Comparison of ENCODE assay signal across 24 mouse cellular contexts in genomic region chr4:63958601-63959000, GRCm38 (mm10).
DNase-seq lines count a peak whose midpoint lies in the region; ATAC-seq and TF ChIP-seq lines count a peak whose summit lies in the region.
"Had no signal": no experiment of that assay in that cellular context is flagged by ENCODE, and none has a peak within 500 bp of the region (broad histone marks: within the 10 kb centered on the region; RNA-seq: fewer than 3 reads in every experiment).

No protein-coding gene starts in this region.

- no peak for TF ChIP-seq CTCF in lung, embryonic 14.5 days (IDR thresholded peaks at IDR 0.05; ENCODE audit: low read depth)
- TF ChIP-seq CTCF in Patski (IDR thresholded peaks at IDR 0.05), result no peak

- POLR2A ChIA-PET in Patski (lab: Charles Lee), result no interaction called here

- CTCF ChIA-PET in Patski (lab: Charles Lee), result interaction anchor here (1.2 to 1.5 kb wide), 3 partner anchors 14 to 28 kb away, joined by 3 to 4 read pairs (median 3); no protein-coding TSS in a partner anchor

- ATAC-seq in lung, embryonic 14.5 days (ENCODE audit: insufficient read depth), result no peak
- ATAC-seq in Patski, result peak; percentile 87
- ATAC-seq in stomach, embryonic 15.5 days (ENCODE audit: insufficient read depth, low FRiP score, low read depth), result no peak
- ATAC-seq: forebrain, embryonic 15.5 days; lung, postnatal 0 days; midbrain, embryonic 15.5 days had no signal

- no peaks in the 10 kb centered on the region for H3K9me3 ChIP-seq in lung, embryonic 14.5 days (ENCODE audit: low read depth, low read length)
- H3K9me3 ChIP-seq in stomach, embryonic 15.5 days, result no peaks in the 10 kb centered on the region
- H3K9me3 ChIP-seq: forebrain, embryonic 15.5 days; heart, embryonic 10.5 days; midbrain, embryonic 15.5 days had no signal

- H3K36me3 ChIP-seq in lung, embryonic 14.5 days (ENCODE audit: insufficient read depth), result no peaks in the 10 kb centered on the region
- H3K36me3 ChIP-seq in stomach, embryonic 15.5 days, result no peaks in the 10 kb centered on the region
- H3K36me3 ChIP-seq: forebrain, embryonic 15.5 days; G1E; heart, embryonic 10.5 days; midbrain, embryonic 15.5 days had no signal

- H3K4me3 ChIP-seq in lung, embryonic 14.5 days (ENCODE audit: low read depth, low read length), result no peak overlapping the region
- H3K4me3 ChIP-seq in stomach, embryonic 15.5 days (replicated peaks), result no peak overlapping the region
- H3K4me3 ChIP-seq: forebrain, embryonic 15.5 days; heart, embryonic 10.5 days; layer of hippocampus, adult 2 months; midbrain, embryonic 15.5 days; myocyte had no signal

- H3K27me3 ChIP-seq in lung, embryonic 14.5 days (ENCODE audit: insufficient read depth, low read length), result no peaks in the 10 kb centered on the region
- no peaks in the 10 kb centered on the region for H3K27me3 ChIP-seq in Patski
- H3K27me3 ChIP-seq in stomach, embryonic 15.5 days (replicated peaks), result no peaks in the 10 kb centered on the region
- H3K27me3 ChIP-seq: forebrain, embryonic 15.5 days; midbrain, embryonic 15.5 days had no signal

- H3K9ac ChIP-seq in lung, embryonic 14.5 days, result no peak overlapping the region
- no peak overlapping the region for H3K9ac ChIP-seq in stomach, embryonic 15.5 days
- H3K9ac ChIP-seq: forebrain, embryonic 15.5 days; midbrain, embryonic 15.5 days had no signal

- in situ Hi-C loops in Patski (cut with MboI; ENCODE audit: low pct_unique_long_range_greater_than_20kb), result loop anchor here (5.0 kb wide), 1 partner anchor 539 kb away; no protein-coding TSS in a partner anchor

- H3K4me2 ChIP-seq in lung, embryonic 14.5 days, result no peak overlapping the region
- H3K4me2 ChIP-seq in stomach, embryonic 15.5 days, result no peak overlapping the region
- H3K4me2 ChIP-seq: forebrain, embryonic 15.5 days; liver, embryonic 11.5 days; midbrain, embryonic 15.5 days had no signal

- H3K4me1 ChIP-seq in lung, embryonic 14.5 days (ENCODE audit: insufficient read depth), result no peaks in the 10 kb centered on the region
- 0 out of 2 replicates have a peak, but pooled peaks cover 6% of the 10 kb centered on the region for H3K4me1 ChIP-seq in stomach, embryonic 15.5 days
- H3K4me1 ChIP-seq: forebrain, embryonic 15.5 days; heart, embryonic 10.5 days; midbrain, embryonic 15.5 days had no signal

- DNase-seq in heart, adult 11 months, result peak; percentile 23
- DNase-seq in heart, adult 8-10 months (ENCODE audit: low spot score), result no peak
- DNase-seq in lung, embryonic 14.5 days, result peak; percentile 44
- no peak for DNase-seq in lung, adult 18-20 months
- DNase-seq in Patski (ENCODE audit: low read depth, low spot score), result peak; percentile 81
- DNase-seq in left cerebral cortex, adult 8-10 months (ENCODE audit: low spot score in 2 of 2), result no peak
- DNase-seq in heart, adult 9 months (ENCODE audit: low spot score in 2 of 2), result no peak
- DNase-seq: adrenal gland, postnatal 36 days; cerebellum, adult 11-12 months; cerebellum, postnatal 14 days; embryo, embryonic 11 days; gastrocnemius, postnatal 14 days; kidney, adult 9 months; right cerebral cortex, postnatal 14 days; thymus, postnatal 25 days had no signal

- WGBS in lung, embryonic 14.5 days, result 38% methylated on average over 4 of the region's 4 CpGs
- 43% methylated on average over 4 of the region's 4 CpGs for WGBS in stomach, embryonic 15.5 days

- H3K27ac ChIP-seq in lung, embryonic 14.5 days (ENCODE audit: low read depth), result peak overlapping the region; percentile 33; the same call in 1 of the 2 replicates
- H3K27ac ChIP-seq in stomach, embryonic 15.5 days, result peak overlapping the region; percentile 62
- H3K27ac ChIP-seq: forebrain, embryonic 15.5 days; heart, embryonic 10.5 days; layer of hippocampus, adult 2 months; midbrain, embryonic 15.5 days had no signal

Comparison
In these comparisons a context has a peak if more than half of its experiments do, and no peak if none do; other contexts are left out.
1. DNase-seq: peak in heart, adult 11 months (single experiment), lung, embryonic 14.5 days (single experiment) and Patski (single experiment); none in heart, adult 8-10 months (single experiment), lung, adult 18-20 months (0 of 2), left cerebral cortex, adult 8-10 months (0 of 2) and heart, adult 9 months (0 of 2).